Mouse (Mus musculus) G1E (cell line): Measurements from ENCODE around the gene Sox18.

Source experiments
- CTCF ChIP-seq: IDR thresholded peaks from 2 replicates; pipeline ENCODE4 v1.5.1; 2012; ENCODE audit warnings: low read depth, low read length, inconsistent platforms, mixed read lengths
- GATA1 ChIP-seq: IDR thresholded peaks from 2 replicates; pipeline ENCODE4 v1.6.1; 2012; ENCODE audit warnings: borderline replicate concordance, low read length, inconsistent platforms, mixed read lengths
- TAL1 ChIP-seq: conservative IDR thresholded peaks from 2 replicates; pipeline ENCODE4 v1.6.1; 2012; ENCODE audit warnings: low read depth, low read length, inconsistent platforms, mixed read lengths

DNA sequence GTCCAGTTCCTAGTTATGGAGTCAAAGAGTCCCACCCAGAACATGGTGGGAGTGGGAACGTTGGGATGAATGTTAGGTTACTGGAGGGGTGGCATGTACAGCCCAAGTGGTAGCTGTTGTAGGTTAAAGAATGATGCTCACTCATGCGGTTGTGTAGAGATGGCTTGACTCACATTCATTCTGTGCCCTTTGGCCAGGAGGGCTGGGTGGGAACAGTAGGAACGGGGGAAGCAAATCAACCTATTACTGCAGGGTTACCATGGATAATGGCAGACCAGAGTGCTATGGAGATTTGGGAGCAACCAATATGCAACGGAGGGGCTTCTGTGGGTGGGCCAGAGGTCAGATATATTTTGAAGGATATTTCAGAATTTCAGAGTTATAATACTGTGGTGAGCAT lies 3.5 kb upstream of the Sox18 start:
- no peak for TF ChIP-seq GATA1
- TF ChIP-seq CTCF = no peak
- TF ChIP-seq TAL1 = no peak
